17 mouse cellular contexts compared by ENCODE assay signal in genomic region chr15:100686434-100686833, GRCm38 (mm10). TPM values are rescaled to one million over a fixed set of nuclear protein-coding genes. Genes with fewer than 3 reads are reported as not detected.
DNase-seq lines count a peak whose midpoint lies in the region; ATAC-seq and TF ChIP-seq lines count a peak whose summit lies in the region.
"Had no signal": no experiment of that assay in that cellular context is flagged by ENCODE, and none has a peak within 500 bp of the region (broad histone marks: within the 10 kb centered on the region; RNA-seq: fewer than 3 reads in every experiment).

No protein-coding gene starts in this region.

- no peak for DNase-seq in liver, embryonic 14.5 days (ENCODE audit: low read depth in 3 of 3, low spot score in 3 of 3)
- peak; percentile 23 for DNase-seq in stomach, postnatal 0 days (ENCODE audit: low spot score)
- DNase-seq in testis, postnatal 14 days (ENCODE audit: low spot score) = no peak
- DNase-seq in forebrain, embryonic 10.5 days (ENCODE audit: extremely low spot score, low spot score) = no peak
- no peak for DNase-seq in cerebellum, adult 11-12 months
- DNase-seq: cerebellum, adult 18-20 months; gastrocnemius, adult 2 months; kidney, adult 11 months; layer of hippocampus, postnatal 36 days; left cerebral cortex, postnatal 4 days; lung, adult 2 months; retina, postnatal 1 day had no signal

- H3K9me3 ChIP-seq in megakaryocyte, embryonic 14.5 days = no peaks in the 10 kb centered on the region
- peaks cover 5% of the 10 kb centered on the region; the same call in 1 of the 2 replicates for H3K9me3 ChIP-seq in liver, embryonic 14.5 days (ENCODE audit: control insufficient read depth, low read length)
- H3K9me3 ChIP-seq in stomach, postnatal 0 days (ENCODE audit: control insufficient read depth, low read length) = no peaks in the 10 kb centered on the region; the same call in 1 of the 2 replicates
- peaks cover 15% of the 10 kb centered on the region for H3K9me3 ChIP-seq in forebrain, embryonic 10.5 days

- no peak overlapping the region for H3K9ac ChIP-seq in liver, embryonic 14.5 days (replicated peaks)
- H3K9ac ChIP-seq in stomach, postnatal 0 days (ENCODE audit: low read length) = no peak overlapping the region
- H3K9ac ChIP-seq: forebrain, embryonic 15.5 days had no signal

- H3K36me3 ChIP-seq in megakaryocyte, embryonic 14.5 days (replicated peaks; ENCODE audit: low read length) = peaks cover 15% of the 10 kb centered on the region
- no peaks in the 10 kb centered on the region for H3K36me3 ChIP-seq in liver, embryonic 14.5 days (replicated peaks; ENCODE audit: control insufficient read depth, insufficient read depth, low read depth)
- H3K36me3 ChIP-seq in stomach, postnatal 0 days (ENCODE audit: control insufficient read depth, insufficient read depth, low read length) = no peaks in the 10 kb centered on the region
- no peaks in the 10 kb centered on the region for H3K36me3 ChIP-seq in forebrain, embryonic 10.5 days (replicated peaks)
- H3K36me3 ChIP-seq: forebrain, embryonic 15.5 days had no signal

- H3K4me2 ChIP-seq in liver, embryonic 14.5 days (ENCODE audit: low read depth) = peak overlapping the region; percentile 52
- H3K4me2 ChIP-seq in stomach, postnatal 0 days (replicated peaks; ENCODE audit: low read depth) = no peak overlapping the region
- H3K4me2 ChIP-seq: forebrain, embryonic 15.5 days had no signal

- no peak for TF ChIP-seq CTCF in bone marrow, adult 2 months (IDR thresholded peaks at IDR 0.05; ENCODE audit: control insufficient read depth, insufficient read depth, low read length)
- TF ChIP-seq CTCF in liver, embryonic 14.5 days (IDR thresholded peaks at IDR 0.05; ENCODE audit: low read depth) = no peak
- no peak for TF ChIP-seq CTCF in stomach, postnatal 0 days (IDR thresholded peaks at IDR 0.05; ENCODE audit: low read depth)

- H3K4me3 ChIP-seq in megakaryocyte, embryonic 14.5 days (replicated peaks) = peak overlapping the region; percentile 88
- peak overlapping the region; percentile 54 for H3K4me3 ChIP-seq in bone marrow, adult 2 months (replicated peaks; ENCODE audit: control insufficient read depth, low read depth, low read length)
- H3K4me3 ChIP-seq in liver, embryonic 14.5 days (ENCODE audit: insufficient read depth in 1 of 2, low read depth in 2 of 2, low read length in 2 of 2) = no peak overlapping the region
- no peak overlapping the region for H3K4me3 ChIP-seq in stomach, postnatal 0 days (ENCODE audit: low read depth, low read length)
- H3K4me3 ChIP-seq in forebrain, embryonic 10.5 days = no peak overlapping the region
- H3K4me3 ChIP-seq: forebrain, embryonic 15.5 days; gastrocnemius, adult 2 months had no signal

- 72% methylated on average over 5 of the region's 6 CpGs for WGBS in bone marrow, adult 2 months
- WGBS in liver, embryonic 14.5 days (ENCODE audit: insufficient replicate concordance) = 78% methylated on average over 6 of the region's 6 CpGs
- WGBS in stomach, postnatal 0 days = 69% methylated on average over 6 of the region's 6 CpGs
- 84% methylated on average over 6 of the region's 6 CpGs for whole genome bisulfite sequencing in forebrain, embryonic 10.5 days

- peaks cover 9% of the 10 kb centered on the region for H3K27me3 ChIP-seq in megakaryocyte, embryonic 14.5 days (replicated peaks)
- no peaks in the 10 kb centered on the region for H3K27me3 ChIP-seq in liver, embryonic 14.5 days (ENCODE audit: control insufficient read depth, insufficient read depth, low read length)
- no peaks in the 10 kb centered on the region for H3K27me3 ChIP-seq in stomach, postnatal 0 days (ENCODE audit: control insufficient read depth, insufficient read depth, low read length)
- peaks cover 15% of the 10 kb centered on the region for H3K27me3 ChIP-seq in forebrain, embryonic 10.5 days (ENCODE audit: poor library complexity, severe bottlenecking)
- H3K27me3 ChIP-seq: forebrain, embryonic 15.5 days had no signal

- ATAC-seq in megakaryocyte, adult 5-6 weeks (ENCODE audit: poor library complexity, severe bottlenecking) = no peak
- ATAC-seq in liver, embryonic 14.5 days (ENCODE audit: insufficient read depth) = peak; percentile 24; the same call in 1 of the 2 replicates
- ATAC-seq in stomach, postnatal 0 days (ENCODE audit: low FRiP score, low TSS enrichment) = no peak
- ATAC-seq: forebrain, embryonic 15.5 days had no signal

- no peak for TF ChIP-seq POLR2A in bone marrow, adult 2 months (IDR thresholded peaks at IDR 0.05; ENCODE audit: borderline replicate concordance, control insufficient read depth, low read depth, low read length)

- H3K4me1 ChIP-seq in megakaryocyte, embryonic 14.5 days = peaks cover 71% of the 10 kb centered on the region
- peaks cover 3% of the 10 kb centered on the region; the same call in 1 of the 2 replicates for H3K4me1 ChIP-seq in bone marrow, adult 2 months (ENCODE audit: control insufficient read depth, insufficient read depth, low read length)
- H3K4me1 ChIP-seq in liver, embryonic 14.5 days (replicated peaks; ENCODE audit: control insufficient read depth in 2 of 2, insufficient read depth in 2 of 2, low read length in 1 of 2) = peaks cover 10 to 31% of the 10 kb centered on the region in 2 experiments
- no peaks in the 10 kb centered on the region; the same call in 1 of the 2 replicates for H3K4me1 ChIP-seq in stomach, postnatal 0 days (replicated peaks; ENCODE audit: control insufficient read depth, insufficient read depth)
- peaks cover 17% of the 10 kb centered on the region for H3K4me1 ChIP-seq in forebrain, embryonic 10.5 days
- H3K4me1 ChIP-seq: forebrain, embryonic 15.5 days had no signal

- H3K27ac ChIP-seq in bone marrow, adult 2 months (ENCODE audit: control insufficient read depth, insufficient read depth, low read depth, low read length, poor library complexity) = peak overlapping the region; percentile 61
- H3K27ac ChIP-seq in liver, embryonic 14.5 days = no peak overlapping the region
- H3K27ac ChIP-seq in stomach, postnatal 0 days (replicated peaks) = 0 out of 2 replicates have a peak overlapping the region, but pooled peaks have one; percentile 8
- H3K27ac ChIP-seq in forebrain, embryonic 10.5 days = no peak overlapping the region
- H3K27ac ChIP-seq: forebrain, embryonic 15.5 days; gastrocnemius, adult 2 months had no signal

- no peak for TF ChIP-seq EP300 in liver, embryonic 14.5 days (IDR thresholded peaks at IDR 0.05; ENCODE audit: low read depth)
- no peak for TF ChIP-seq EP300 in stomach, postnatal 0 days (optimal IDR thresholded peaks at IDR 0.05)

RNA-seq across cellular contexts. Expression of gene Cela1, which starts 1.3 kb away (rescaled TPM):
- polyA plus RNA-seq in megakaryocyte, embryonic 14.5 days (2012; ENCODE audit: insufficient read depth, low replicate concordance) = 12.5 and 23.0 TPM in 2 replicates
- total RNA-seq in megakaryocyte, adult 5-6 weeks (2015) = 3.5 and 6.2 TPM in 2 replicates
- total RNA-seq in megakaryocyte, adult 5-6 weeks (2017) = 1.8 and 4.2 TPM in 2 replicates
- 55.3 and 57.2 TPM in 2 replicates for polyA plus RNA-seq in bone marrow, adult 2 months (2011; ENCODE audit: insufficient read depth, insufficient read length, low replicate concordance, missing spikeins)
- 8.1 and 9.5 TPM in 2 replicates for polyA plus RNA-seq in liver, embryonic 14.5 days (2012; rRNA removed)
- 11.5 and 13.8 TPM in 2 replicates for polyA plus RNA-seq in liver, embryonic 14.5 days (2014; fragmentation: Nextera tagmentation; extraction: Ambion mirVana)
- polyA plus RNA-seq in stomach, postnatal 0 days (2015; fragmentation: Nextera tagmentation; extraction: Ambion mirVana) = 22.3 and 24.1 TPM in 2 replicates
- polyA plus RNA-seq in forebrain, embryonic 10.5 days (2016; fragmentation: Nextera tagmentation; extraction: Ambion mirVana) = 1.4 and 1.8 TPM in 2 replicates
- total RNA-seq: gastrocnemius, adult 2 months had no signal

RNA-seq across cellular contexts. Expression of gene Bin2, which starts 17.1 kb away (rescaled TPM):
- polyA plus RNA-seq in megakaryocyte, embryonic 14.5 days (2012; ENCODE audit: insufficient read depth, low replicate concordance) = 2,082 and 2,619 TPM in 2 replicates
- 309 and 324 TPM in 2 replicates for total RNA-seq in megakaryocyte, adult 5-6 weeks (2015)
- 275 and 304 TPM in 2 replicates for total RNA-seq in megakaryocyte, adult 5-6 weeks (2017)
- 72.6 and 139 TPM in 2 replicates for polyA plus RNA-seq in bone marrow, adult 2 months (2011; ENCODE audit: insufficient read depth, insufficient read length, low replicate concordance, missing spikeins)
- polyA plus RNA-seq in liver, embryonic 14.5 days (2012; rRNA removed) = 16.5 and 17.5 TPM in 2 replicates
- 12.7 and 15.2 TPM in 2 replicates for polyA plus RNA-seq in liver, embryonic 14.5 days (2014; fragmentation: Nextera tagmentation; extraction: Ambion mirVana)
- 1.3 and 2.3 TPM in 2 replicates for polyA plus RNA-seq in stomach, postnatal 0 days (2015; fragmentation: Nextera tagmentation; extraction: Ambion mirVana)
- polyA plus RNA-seq in forebrain, embryonic 10.5 days (2016; fragmentation: Nextera tagmentation; extraction: Ambion mirVana) = 3.3 and 3.6 TPM in 2 replicates

RNA-seq across cellular contexts. Expression of gene Galnt6, which starts 42.7 kb away (rescaled TPM):
- polyA plus RNA-seq in megakaryocyte, embryonic 14.5 days (2012; ENCODE audit: insufficient read depth, low replicate concordance) = 2.3 TPM in 1 of 2 replicates, not detected in the other
- 3.6 and 4.2 TPM in 2 replicates for total RNA-seq in megakaryocyte, adult 5-6 weeks (2015)
- total RNA-seq in megakaryocyte, adult 5-6 weeks (2017) = 9.6 and 11.4 TPM in 2 replicates
- 4.4 and 11.8 TPM in 2 replicates for polyA plus RNA-seq in bone marrow, adult 2 months (2011; ENCODE audit: insufficient read depth, insufficient read length, low replicate concordance, missing spikeins)
- polyA plus RNA-seq in liver, embryonic 14.5 days (2012; rRNA removed) = 0.36 and 0.47 TPM in 2 replicates
- 0.73 and 0.84 TPM in 2 replicates for polyA plus RNA-seq in liver, embryonic 14.5 days (2014; fragmentation: Nextera tagmentation; extraction: Ambion mirVana)
- 9.5 and 11.0 TPM in 2 replicates for polyA plus RNA-seq in stomach, postnatal 0 days (2015; fragmentation: Nextera tagmentation; extraction: Ambion mirVana)
- polyA plus RNA-seq in forebrain, embryonic 10.5 days (2016; fragmentation: Nextera tagmentation; extraction: Ambion mirVana) = not detected in 2 replicates

RNA-seq across cellular contexts. Expression of gene Smagp, which starts 49.7 kb away (rescaled TPM):
- 57.2 and 75.5 TPM in 2 replicates for polyA plus RNA-seq in megakaryocyte, embryonic 14.5 days (2012; ENCODE audit: insufficient read depth, low replicate concordance)
- 1.1 and 3.2 TPM in 2 replicates for total RNA-seq in megakaryocyte, adult 5-6 weeks (2015)
- 0.51 and 4.5 TPM in 2 replicates for total RNA-seq in megakaryocyte, adult 5-6 weeks (2017)
- 7.3 and 8.7 TPM in 2 replicates for polyA plus RNA-seq in bone marrow, adult 2 months (2011; ENCODE audit: insufficient read depth, insufficient read length, low replicate concordance, missing spikeins)
- 7.3 TPM in 2 replicates for polyA plus RNA-seq in liver, embryonic 14.5 days (2012; rRNA removed)
- 6.8 and 7.0 TPM in 2 replicates for polyA plus RNA-seq in liver, embryonic 14.5 days (2014; fragmentation: Nextera tagmentation; extraction: Ambion mirVana)
- polyA plus RNA-seq in stomach, postnatal 0 days (2015; fragmentation: Nextera tagmentation; extraction: Ambion mirVana) = 94.8 and 103 TPM in 2 replicates
- polyA plus RNA-seq in forebrain, embryonic 10.5 days (2016; fragmentation: Nextera tagmentation; extraction: Ambion mirVana) = 4.3 and 4.6 TPM in 2 replicates
- polyA plus RNA-seq: activated CD4-positive, CD25-positive, alpha-beta regulatory T cell, adult 4 months had no signal

Comparison
In these comparisons a context has a peak if more than half of its experiments do, and no peak if none do; other contexts are left out.
1. H3K4me3 ChIP-seq: peak in megakaryocyte, embryonic 14.5 days (single experiment) and bone marrow, adult 2 months (single experiment); none in liver, embryonic 14.5 days (0 of 2), stomach, postnatal 0 days (single experiment) and forebrain, embryonic 10.5 days (single experiment).
2. H3K27ac ChIP-seq: peak in bone marrow, adult 2 months (single experiment) and stomach, postnatal 0 days (single experiment); none in liver, embryonic 14.5 days (single experiment) and forebrain, embryonic 10.5 days (single experiment).
3. RNA of gene Bin2, which starts 17.1 kb away (polyA plus RNA-seq): 2,082 to 2,619 TPM in megakaryocyte, embryonic 14.5 days; 72.6 to 139 TPM in bone marrow, adult 2 months, 12.7 to 17.5 TPM in liver, embryonic 14.5 days, 3.3 to 3.6 TPM in forebrain, embryonic 10.5 days and 1.3 to 2.3 TPM in stomach, postnatal 0 days; every median in the first group is over 10 times any median in the second.